Mouse (Mus musculus) myocyte (in vitro differentiated cells): Measurements from ENCODE around the gene Atf6. TPM values are rescaled to one million over a fixed set of nuclear protein-coding genes. Genes with fewer than 3 reads are reported as not detected.
A peak's percentile ranks its signal among the peaks of the same experiment; 100 is the strongest.

Experiments used
- H3K27me3 ChIP-seq: one replicate; pipeline ENCODE4 v1.6.1; 2011; ENCODE audit not compliant: control insufficient read depth, insufficient read depth, insufficient read length
- H3K36me3 ChIP-seq: one replicate; pipeline ENCODE4 v1.6.1; 2011; ENCODE audit not compliant: control insufficient read depth, insufficient read depth
- H3K4me2 ChIP-seq: one replicate; pipeline ENCODE4 v1.6.1; 2011; ENCODE audit warnings: low read depth, control low read depth
- H3K4me3 ChIP-seq: one replicate; pipeline ENCODE4 v1.5.1; 2011; ENCODE audit warnings: mild to moderate bottlenecking, control low read depth, moderate library complexity
- H3K79me2 ChIP-seq: one replicate; pipeline ENCODE4 v1.6.1; 2011; ENCODE audit not compliant: control insufficient read depth, insufficient read depth
- H3ac ChIP-seq: one replicate; pipeline ENCODE4 v1.6.1; 2011; ENCODE audit not compliant: control insufficient read depth, insufficient read length
- CEBPB ChIP-seq: IDR thresholded peaks from 2 replicates; pipeline ENCODE4 v1.6.1; 2011; ENCODE audit warnings: mild to moderate bottlenecking, moderate library complexity; ENCODE audit not compliant: poor library complexity, insufficient read depth, severe bottlenecking
- E2F4 ChIP-seq: IDR thresholded peaks from one replicate; pipeline ENCODE4 v1.6.1; 2011; ENCODE audit warnings: mild to moderate bottlenecking, control low read depth, moderate library complexity; ENCODE audit not compliant: insufficient read depth
- MAX ChIP-seq: IDR thresholded peaks from one replicate; pipeline ENCODE4 v1.6.1; 2011; ENCODE audit warnings: low read depth, mild to moderate bottlenecking, control low read depth
- MYOD1 ChIP-seq, 3 experiments: IDR thresholded peaks; one replicate each; pipeline ENCODE4 v1.6.1; 2011; ENCODE audit warnings: control low read depth in 2 of 3, low read depth in 2 of 3, mild to moderate bottlenecking in 2 of 3, moderate library complexity in 1 of 3; ENCODE audit not compliant: insufficient read length in 2 of 3, control insufficient read depth in 1 of 3
- MYOG ChIP-seq, 3 experiments: IDR thresholded peaks; one replicate each; pipeline ENCODE4 v1.6.1; 2011; ENCODE audit warnings: control low read depth in 2 of 3, low read depth in 2 of 3, mild to moderate bottlenecking in 2 of 3; ENCODE audit not compliant: insufficient read length in 2 of 3, control insufficient read depth in 1 of 3, insufficient read depth in 1 of 3
- POLR2A ChIP-seq: IDR thresholded peaks from one replicate; pipeline ENCODE4 v1.6.1; 2011; ENCODE audit warnings: low read depth, mild to moderate bottlenecking, control low read depth, moderate library complexity; ENCODE audit not compliant: insufficient read length
- POLR2AphosphoS2 ChIP-seq: IDR thresholded peaks from one replicate; pipeline ENCODE4 v1.6.1; 2011; ENCODE audit warnings: low read depth, control low read depth; ENCODE audit not compliant: insufficient read length
- REST ChIP-seq: IDR thresholded peaks from one replicate; pipeline ENCODE4 v1.6.1; 2011; ENCODE audit warnings: mild to moderate bottlenecking, control low read depth, moderate library complexity; ENCODE audit not compliant: insufficient read depth, insufficient read length
- SRF ChIP-seq: IDR thresholded peaks from one replicate; pipeline ENCODE4 v1.6.1; 2011; ENCODE audit warnings: low read depth; ENCODE audit not compliant: control insufficient read depth, insufficient read length
- TCF12 ChIP-seq: IDR thresholded peaks from one replicate; pipeline ENCODE4 v1.6.1; 2011; ENCODE audit warnings: mild to moderate bottlenecking, control low read depth; ENCODE audit not compliant: poor library complexity, insufficient read depth, severe bottlenecking
- TCF3 ChIP-seq: IDR thresholded peaks from one replicate; pipeline ENCODE4 v1.6.1; 2011; ENCODE audit warnings: low read depth, control low read depth; ENCODE audit not compliant: insufficient read length
- USF1 ChIP-seq: IDR thresholded peaks from one replicate; pipeline ENCODE4 v1.6.1; 2011; ENCODE audit warnings: low read depth, mild to moderate bottlenecking, control low read depth, moderate library complexity
- polyA plus RNA-seq: library from polyadenylated mRNA; unstranded; fragments of >200 nt; fragmentation: generic; extraction: Trizol; gene quantifications from one replicate; pipeline ENCODE4 v1.2.1, GENCODE M21; 2012; ENCODE audit warnings: missing spikeins

Atf6 gene
- polyA plus RNA-seq, 1 experiment: 40.2 TPM

- no peak overlapping the region for H3ac ChIP-seq
- H3K27me3 ChIP-seq: no peaks in the 10 kb centered on the region
- no peaks in the 10 kb centered on the region for H3K36me3 ChIP-seq
- H3K4me2 ChIP-seq: no peak overlapping the region
- H3K4me3 ChIP-seq: no peak overlapping the region
- no peaks in the 10 kb centered on the region for H3K79me2 ChIP-seq
- peak in 1 of 3 experiments; percentile 3 for TF ChIP-seq MYOG (IDR thresholded peaks at IDR 0.05; ENCODE audit: control insufficient read depth in 1 of 3, insufficient read depth in 1 of 3, insufficient read length in 2 of 3, low read depth in 2 of 3)
- TF ChIP-seq REST: no peak
- no peak for TF ChIP-seq USF1
- TF ChIP-seq MYOD1 (IDR thresholded peaks at IDR 0.05; ENCODE audit: control insufficient read depth in 1 of 3, insufficient read length in 2 of 3, low read depth in 2 of 3): peak in 2 of 3 experiments; percentile 9 to 52
These were observed 149.3 kb downstream of the Atf6 start for GRCm38 (mm10) chr1:170718133-170718810.

- Histone ChIP-seq H3K4me2 (no peak overlapping the region), H3K4me3 (no peak overlapping the region), H3K36me3 (no peaks in the 10 kb centered on the region), H3ac (no peak overlapping the region), H3K79me2 (no peaks in the 10 kb centered on the region), H3K27me3 (no peaks in the 10 kb centered on the region)
- TF ChIP-seq MYOG (IDR thresholded peaks at IDR 0.05; ENCODE audit: control insufficient read depth in 1 of 3, insufficient read depth in 1 of 3, insufficient read length in 2 of 3, low read depth in 2 of 3) (no peak), E2F4 (no peak), MAX (no peak), CEBPB (no peak)
These were observed 150.2 kb downstream of the Atf6 start for GRCm38 (mm10) chr1:170717241-170717828.

GRCm38 (mm10) chr1:170711731-170712130 is 155.8 kb downstream of the Atf6 start:
- no peaks in the 10 kb centered on the region for H3K79me2 ChIP-seq
- no peak overlapping the region for H3K4me2 ChIP-seq
- TF ChIP-seq POLR2A (no peak), MYOD1 (IDR thresholded peaks at IDR 0.05; ENCODE audit: control insufficient read depth in 1 of 3, insufficient read length in 2 of 3, low read depth in 2 of 3) (no peak), E2F4 (no peak), SRF (no peak), TCF12 (no peak), CEBPB (no peak), USF1 (no peak), POLR2AphosphoS2 (no peak)
- no peaks in the 10 kb centered on the region for H3K27me3 ChIP-seq
- H3K4me3 ChIP-seq: no peak overlapping the region
- H3K36me3 ChIP-seq: peaks cover 8% of the 10 kb centered on the region
- H3ac ChIP-seq: no peak overlapping the region

- Histone ChIP-seq H3K36me3 (peaks cover 8% of the 10 kb centered on the region), H3K79me2 (no peaks in the 10 kb centered on the region), H3K4me2 (no peak overlapping the region), H3ac (no peak overlapping the region), H3K27me3 (no peaks in the 10 kb centered on the region), H3K4me3 (no peak overlapping the region)
- TF ChIP-seq MYOG (IDR thresholded peaks at IDR 0.05; ENCODE audit: control insufficient read depth in 1 of 3, insufficient read depth in 1 of 3, insufficient read length in 2 of 3, low read depth in 2 of 3) (no peak), TCF12 (no peak), REST (no peak), TCF3 (no peak), SRF (no peak), USF1 (no peak), POLR2A (no peak), MYOD1 (IDR thresholded peaks at IDR 0.05; ENCODE audit: control insufficient read depth in 1 of 3, insufficient read length in 2 of 3, low read depth in 2 of 3) (no peak), POLR2AphosphoS2 (no peak), CEBPB (no peak), MAX (no peak), E2F4 (no peak)
These were observed 157.6 kb downstream of the Atf6 start for GRCm38 (mm10) chr1:170709969-170710368.

GRCm38 (mm10) chr1:170709481-170709880 is 158.1 kb downstream of the Atf6 start:
- H3K36me3 ChIP-seq: peaks cover 8% of the 10 kb centered on the region
- no peak overlapping the region for H3K4me3 ChIP-seq
- TF ChIP-seq E2F4 (no peak), POLR2A (no peak), TCF3 (no peak), POLR2AphosphoS2 (no peak), REST (no peak), MYOG (IDR thresholded peaks at IDR 0.05; ENCODE audit: control insufficient read depth in 1 of 3, insufficient read depth in 1 of 3, insufficient read length in 2 of 3, low read depth in 2 of 3) (no peak), MYOD1 (IDR thresholded peaks at IDR 0.05; ENCODE audit: control insufficient read depth in 1 of 3, insufficient read length in 2 of 3, low read depth in 2 of 3) (no peak), TCF12 (no peak), CEBPB (no peak), USF1 (no peak)
- no peak overlapping the region for H3ac ChIP-seq
- H3K27me3 ChIP-seq: no peaks in the 10 kb centered on the region
- H3K4me2 ChIP-seq: no peak overlapping the region
- H3K79me2 ChIP-seq: no peaks in the 10 kb centered on the region
